Mouse (Mus musculus): Measurements from ENCODE around the gene St6galnac3. TPM values are rescaled to one million over a fixed set of nuclear protein-coding genes. Genes with fewer than 3 reads are reported as not detected.
"Not testable (repeated sequence)": the region's sequence is repeated elsewhere in the genome, so short reads cannot be mapped to it uniquely, and the experiment has no call there.

The St6galnac3 gene
- total RNA-seq (2021) = 10 to 100 TPM; 10.5 to 10.6 TPM
- long read RNA-seq, experiment 1, partial matches to known transcripts = 0 of 2 reads
- long read RNA-seq, experiment 1, other reads (novel, unspliced or antisense) = 2 of 2 reads
- long read RNA-seq, experiment 2, partial matches to known transcripts = 0 of 1 reads
- long read RNA-seq, experiment 2, other reads (novel, unspliced or antisense) = 1 of 1 reads

DNA sequence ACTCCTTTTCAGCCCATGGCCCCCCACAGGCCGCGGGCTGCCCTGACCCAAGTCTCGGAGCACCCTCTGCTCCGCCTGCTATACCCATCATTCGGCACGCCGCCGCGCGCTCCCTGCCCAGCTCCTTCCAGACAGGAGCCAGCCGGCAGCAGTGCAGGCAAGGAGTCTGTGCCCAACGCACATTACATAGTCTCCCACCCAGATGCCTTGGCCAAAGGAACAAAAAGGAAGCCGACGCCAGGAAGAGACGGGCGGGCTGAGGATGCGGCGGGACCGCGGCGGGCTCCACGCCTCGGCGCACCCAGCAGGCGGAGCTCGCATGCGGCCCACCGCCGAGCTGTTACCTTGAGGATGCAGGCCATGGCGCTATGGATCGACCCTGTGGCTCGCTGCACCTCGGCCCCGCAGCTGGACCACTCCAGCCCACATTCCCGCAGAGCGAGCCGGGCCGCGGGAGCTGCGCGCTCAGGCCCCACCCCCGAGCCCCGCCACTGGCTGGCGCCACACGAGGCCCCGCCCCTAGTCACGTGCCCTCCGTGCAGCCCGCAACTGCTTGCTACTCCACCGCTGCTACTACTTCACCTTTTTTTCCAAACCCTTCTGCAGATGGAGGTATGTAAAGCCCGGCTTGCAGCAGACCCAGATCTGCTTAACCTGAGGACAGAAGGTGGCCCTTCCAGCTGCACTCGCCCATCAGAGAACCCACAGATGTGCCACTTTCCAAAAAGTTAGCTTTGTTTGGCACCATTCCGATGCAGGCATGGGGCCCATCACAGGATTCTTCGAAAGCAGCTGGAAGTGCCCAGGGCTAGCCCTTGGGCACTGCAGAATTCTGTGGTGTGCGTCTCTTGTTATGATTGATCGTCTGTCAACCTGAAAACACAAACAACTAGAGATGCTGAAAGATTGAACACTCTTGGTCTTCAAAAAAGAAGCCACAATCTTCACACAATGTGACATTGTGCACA is at the start of gene St6galnac3:
St6galnac3 (minus strand) TSS at position 474 of the 968 bp plus-strand sequence.
- DNase-seq (ENCODE audit: low spot score in 2 of 2) = peak; percentile 73 to 81

DNA sequence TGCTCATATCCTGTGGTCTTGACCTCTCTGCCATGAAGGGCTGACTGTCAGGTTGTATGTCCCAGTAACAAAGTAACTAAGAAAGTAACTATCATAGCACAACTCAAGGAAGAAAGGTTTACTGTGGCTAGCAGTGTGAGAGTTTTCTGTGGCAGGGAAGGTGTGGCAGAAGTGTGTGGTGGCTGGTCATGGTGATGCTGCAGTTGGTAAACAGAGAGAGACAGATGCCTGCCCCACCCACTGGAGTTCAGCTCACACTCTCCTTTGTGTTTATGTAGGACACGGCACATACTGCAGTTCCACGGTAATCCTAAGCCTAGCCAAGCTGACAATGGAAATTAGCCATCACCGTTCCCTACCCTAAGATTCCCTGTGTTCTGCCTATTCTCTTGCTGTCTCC is 49.6 kb upstream of the St6galnac3 start:
- DNase-seq (ENCODE audit: low spot score in 2 of 2) = no peak

DNA sequence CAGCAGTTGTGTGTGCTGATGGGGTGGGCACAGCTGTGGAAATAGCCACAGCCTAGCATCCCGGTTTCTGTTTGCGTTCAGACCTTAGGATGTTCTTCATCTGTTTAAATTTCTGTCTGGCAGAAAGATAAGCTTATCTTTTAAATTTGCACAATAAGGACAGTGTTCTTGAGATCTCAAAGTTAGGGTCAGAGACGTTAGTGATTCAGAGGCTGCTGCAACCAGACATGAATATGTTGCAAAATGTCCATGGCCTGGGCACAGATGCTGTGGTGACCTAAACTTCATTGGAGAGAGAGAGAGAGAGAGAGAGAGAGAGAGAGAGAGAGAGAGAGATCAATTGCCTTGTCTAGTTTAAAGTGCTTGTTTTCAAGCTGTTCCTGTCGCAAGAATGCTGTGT is 46.5 kb upstream of the St6galnac3 start:
- no peak for DNase-seq (ENCODE audit: low spot score in 2 of 2)

DNA sequence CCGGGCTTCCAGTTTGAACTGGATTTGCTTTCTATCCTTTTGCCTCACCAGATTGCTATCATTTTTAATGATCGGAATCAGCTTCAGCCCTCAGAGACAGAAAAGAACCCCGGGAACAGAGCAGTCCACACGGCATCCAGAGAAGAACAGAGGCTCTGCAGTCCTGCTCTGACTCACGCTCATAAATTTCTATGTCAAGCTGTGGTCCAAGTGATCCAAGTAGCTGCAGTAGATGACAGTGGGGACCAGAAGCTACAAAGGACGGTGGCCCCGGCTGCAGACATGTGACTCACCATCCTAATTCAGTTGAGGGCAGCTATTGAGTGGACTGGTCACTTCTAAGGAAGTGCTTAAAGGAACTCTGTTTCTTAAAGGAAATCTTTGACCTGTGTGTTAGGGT is 45.6 kb upstream of the St6galnac3 start:
- DNase-seq (ENCODE audit: low spot score in 2 of 2) = no peak

DNA sequence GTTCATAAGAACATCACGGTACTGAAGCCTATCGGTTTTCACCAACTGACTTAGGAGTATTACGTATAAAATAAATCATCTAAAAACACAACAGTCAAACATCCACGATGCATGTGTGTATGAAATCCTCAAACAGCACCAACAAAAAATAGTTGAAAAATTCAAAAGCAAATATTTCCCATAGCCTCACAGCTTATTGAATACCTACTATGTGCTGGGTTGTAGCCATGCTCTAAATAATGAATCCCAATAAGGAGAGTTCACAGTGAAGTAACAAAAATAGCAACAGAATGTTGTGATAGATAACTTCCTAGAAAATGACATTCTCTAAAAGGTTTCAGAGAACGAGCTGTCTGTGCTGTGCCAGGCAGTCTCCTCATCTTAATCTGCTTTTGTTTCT is 44.2 kb upstream of the St6galnac3 start:
- no peak for DNase-seq (ENCODE audit: low spot score in 2 of 2)

DNA sequence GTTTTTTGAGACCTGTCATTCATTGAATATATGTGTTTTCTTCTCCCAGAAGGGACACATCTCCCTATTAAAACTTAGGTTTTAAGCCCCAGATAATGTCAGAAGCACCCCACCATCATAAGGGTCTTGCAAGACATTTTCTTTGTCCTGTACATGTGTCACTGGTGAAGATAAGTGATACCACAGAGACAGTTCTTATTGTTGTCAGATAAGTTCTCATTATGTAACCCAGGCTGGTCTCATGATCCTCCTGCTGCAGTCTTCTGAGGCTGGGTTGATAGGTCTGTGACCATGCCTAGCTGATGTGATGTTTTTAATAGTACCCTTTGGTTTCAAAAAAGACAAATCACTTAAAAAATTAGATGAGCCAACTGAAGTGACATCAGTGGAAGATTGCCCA is 40.2 kb upstream of the St6galnac3 start:
- no peak for DNase-seq (ENCODE audit: low spot score in 2 of 2)

DNA sequence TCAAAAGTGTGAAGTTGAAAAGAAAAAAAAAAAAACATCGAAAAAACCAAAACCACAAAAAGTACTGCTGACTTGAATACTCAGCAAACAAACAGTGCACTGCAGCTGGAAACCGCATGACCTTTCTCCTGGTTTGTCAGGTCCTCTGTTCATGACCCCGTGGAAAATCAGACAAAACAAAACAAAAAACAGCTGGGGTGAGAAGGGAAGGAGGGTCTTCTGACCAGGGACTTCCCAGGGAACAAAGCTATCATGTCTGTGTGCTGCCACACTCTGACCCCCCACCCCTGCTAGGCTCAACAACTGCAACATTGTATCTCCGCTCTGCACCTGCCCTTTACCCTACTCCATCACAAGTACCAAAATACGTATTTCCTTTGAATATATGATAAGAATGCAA is 39.8 kb upstream of the St6galnac3 start:
- no peak for DNase-seq (ENCODE audit: low spot score in 2 of 2)

DNA sequence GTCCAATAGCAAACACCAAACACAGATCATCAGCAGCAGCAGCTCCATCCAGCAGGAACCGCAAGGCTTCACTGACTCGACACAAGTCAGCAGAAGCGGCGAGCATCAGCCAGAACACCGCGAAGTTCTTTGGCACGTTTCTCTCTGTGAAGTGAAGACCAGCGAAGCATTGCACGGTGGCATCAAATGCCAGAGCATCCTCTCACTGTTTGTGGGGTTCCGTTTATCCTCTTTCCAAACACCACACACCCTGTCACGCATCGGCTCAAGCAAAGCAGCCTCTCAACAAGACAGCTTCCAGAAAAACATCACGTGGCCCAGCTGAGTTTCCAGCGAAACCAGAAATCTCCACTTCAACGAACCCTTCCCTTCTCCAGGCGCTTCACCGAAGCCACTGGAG is 36.2 kb upstream of the St6galnac3 start:
- DNase-seq (ENCODE audit: low spot score in 2 of 2) = no peak

DNA sequence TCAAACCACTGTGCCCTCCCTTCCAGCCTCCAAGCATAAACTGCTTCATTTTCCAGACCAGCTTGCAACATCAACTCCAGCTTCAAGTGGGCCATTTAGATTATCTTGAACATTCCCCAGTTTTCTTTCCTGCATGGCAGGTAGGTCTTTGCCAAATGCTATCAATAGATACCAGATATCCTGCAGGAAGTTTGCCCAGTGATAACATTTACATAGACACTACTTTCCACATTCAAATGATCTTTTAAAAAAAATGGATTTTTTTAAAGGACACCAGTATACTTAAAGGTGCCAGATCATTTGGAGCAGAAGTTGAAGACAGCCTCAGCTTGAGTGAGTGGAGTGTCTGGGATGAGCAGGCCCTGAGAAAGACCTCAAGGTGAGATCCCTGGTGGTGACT is 34.3 kb upstream of the St6galnac3 start:
- DNase-seq (ENCODE audit: low spot score in 2 of 2) = no peak

DNA sequence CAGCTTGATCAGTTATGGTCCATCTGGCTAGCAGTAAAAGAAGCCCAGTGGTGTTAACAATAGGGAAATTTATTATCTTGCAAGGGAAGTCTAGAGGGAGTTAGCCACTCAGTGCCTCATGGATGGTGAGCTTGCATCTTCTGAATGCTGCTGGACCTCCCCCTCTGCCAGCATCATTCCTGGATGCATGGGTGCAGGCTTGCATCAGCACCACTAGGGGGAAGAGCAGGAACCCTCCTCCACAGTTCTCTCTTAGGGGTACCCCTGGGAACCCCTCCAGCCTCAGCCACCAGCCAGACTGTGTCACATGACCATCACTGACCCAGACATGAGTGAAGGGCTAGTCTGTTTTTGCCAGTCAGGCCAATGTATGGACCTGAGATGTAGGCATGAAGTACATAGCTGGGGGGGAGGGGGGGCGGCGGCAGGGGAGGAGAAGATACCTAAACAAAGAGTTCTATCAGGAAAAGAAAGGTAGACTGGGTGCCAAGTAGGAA is 31.6 kb upstream of the St6galnac3 start:
- no peak for DNase-seq (ENCODE audit: low spot score in 2 of 2)

DNA sequence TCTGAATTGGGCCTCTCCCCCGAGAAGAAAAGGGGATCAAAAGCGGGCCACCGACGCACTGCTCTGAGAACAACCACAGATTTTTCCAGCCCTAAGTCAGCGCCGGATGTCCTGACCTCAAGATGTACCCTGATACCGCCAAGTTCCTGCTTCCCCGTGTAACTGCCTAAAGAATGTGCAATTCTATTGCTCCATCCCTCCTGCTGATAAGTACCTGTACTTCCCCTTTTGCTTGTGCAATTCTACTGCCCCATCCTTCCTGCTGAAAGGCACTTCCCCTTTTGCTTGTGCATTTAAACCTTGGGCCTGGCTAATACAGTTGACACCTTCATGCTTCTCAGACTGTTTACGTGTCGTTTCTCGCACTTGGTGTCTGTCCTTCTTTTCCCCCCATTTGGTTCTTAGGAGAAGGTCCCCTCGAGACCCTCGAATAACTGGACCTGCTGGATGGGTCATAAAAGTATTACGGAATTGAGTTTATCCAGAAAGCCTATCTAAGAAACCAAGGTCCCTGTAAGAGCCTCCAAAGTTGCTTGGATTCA is 30.9 kb upstream of the St6galnac3 start:
- not testable (repeated sequence) for DNase-seq (ENCODE audit: low spot score in 2 of 2)

DNA sequence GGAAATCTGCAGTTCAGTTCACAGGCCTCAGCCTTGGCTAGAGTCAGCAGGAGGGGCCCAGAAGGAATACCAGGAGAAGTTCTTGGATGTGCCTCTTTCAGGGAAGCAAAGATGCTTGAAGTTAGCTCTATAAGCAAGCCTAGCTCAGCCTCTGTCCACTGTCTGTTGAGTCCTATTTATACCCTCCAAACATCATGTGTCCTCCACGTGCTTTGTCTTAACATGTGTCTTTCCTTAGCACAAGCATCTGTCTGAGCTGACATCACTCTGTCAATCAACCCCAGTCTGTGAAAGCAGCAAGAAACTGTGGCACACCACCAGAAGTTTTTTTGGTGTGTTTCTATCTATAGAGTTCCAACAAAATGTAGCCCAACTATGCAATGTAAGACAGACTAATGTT is 26.5 kb upstream of the St6galnac3 start:
- no peak for DNase-seq (ENCODE audit: low spot score in 2 of 2)

DNA sequence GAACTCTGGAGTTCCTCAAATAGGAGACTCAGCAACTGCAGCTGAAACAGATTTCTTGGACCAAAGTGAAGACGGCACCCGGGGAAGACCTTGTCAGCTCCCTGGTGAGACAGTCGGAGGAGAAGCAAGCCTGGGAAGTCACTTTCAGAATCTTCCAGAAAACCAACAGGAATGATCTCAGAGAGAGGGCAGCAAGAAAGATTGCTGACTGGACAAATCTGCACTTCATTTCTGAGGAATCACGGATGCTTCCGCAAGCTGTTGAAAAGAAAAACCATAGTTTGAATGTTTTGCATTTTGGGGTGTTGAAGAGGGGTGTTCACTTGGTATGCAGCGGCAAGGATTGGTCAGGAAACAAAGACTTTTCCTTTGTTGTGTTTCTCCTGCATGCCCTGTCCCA is 24.4 kb upstream of the St6galnac3 start:
- DNase-seq (ENCODE audit: low spot score in 2 of 2) = no peak

DNA sequence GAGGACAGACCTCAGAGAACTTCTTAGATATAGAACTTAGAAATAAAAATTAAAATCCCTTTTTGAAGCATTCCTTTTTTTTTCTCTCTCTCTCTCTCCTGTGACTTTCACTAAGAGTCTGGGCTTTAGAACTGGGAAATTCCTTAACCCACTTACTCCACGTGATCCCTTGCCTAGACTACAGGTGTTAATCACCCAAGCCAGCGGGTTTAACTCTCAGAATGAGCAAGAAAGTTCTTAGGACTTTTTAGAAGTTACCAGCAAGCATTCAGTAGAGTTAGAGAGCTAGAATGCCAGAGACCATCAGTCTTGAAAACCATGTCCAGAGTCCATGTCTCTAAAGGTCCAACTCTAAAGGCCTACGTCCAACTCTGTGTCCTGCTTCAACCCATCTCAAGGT is 23.3 kb upstream of the St6galnac3 start:
- DNase-seq (ENCODE audit: low spot score in 2 of 2) = no peak

DNA sequence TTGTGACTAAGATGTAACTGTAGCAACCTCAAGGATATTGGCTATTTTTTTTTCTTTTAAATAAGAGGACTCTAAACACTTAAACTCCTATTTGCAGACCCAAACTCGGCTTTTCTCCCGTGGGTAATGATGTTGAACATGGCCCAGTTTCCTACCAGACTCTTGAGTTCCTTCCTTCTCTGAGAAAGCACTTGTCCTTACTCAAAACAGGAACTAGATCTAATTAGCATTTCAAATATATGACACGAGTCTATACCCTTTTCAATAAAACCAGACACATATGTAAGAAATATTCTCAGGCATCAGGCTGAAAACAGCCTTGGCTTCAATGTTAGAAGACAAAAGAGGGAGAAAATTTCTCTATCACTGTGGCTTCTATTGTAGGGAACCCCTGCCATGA is 20.1 kb upstream of the St6galnac3 start:
- no peak for DNase-seq (ENCODE audit: low spot score in 2 of 2)

DNA sequence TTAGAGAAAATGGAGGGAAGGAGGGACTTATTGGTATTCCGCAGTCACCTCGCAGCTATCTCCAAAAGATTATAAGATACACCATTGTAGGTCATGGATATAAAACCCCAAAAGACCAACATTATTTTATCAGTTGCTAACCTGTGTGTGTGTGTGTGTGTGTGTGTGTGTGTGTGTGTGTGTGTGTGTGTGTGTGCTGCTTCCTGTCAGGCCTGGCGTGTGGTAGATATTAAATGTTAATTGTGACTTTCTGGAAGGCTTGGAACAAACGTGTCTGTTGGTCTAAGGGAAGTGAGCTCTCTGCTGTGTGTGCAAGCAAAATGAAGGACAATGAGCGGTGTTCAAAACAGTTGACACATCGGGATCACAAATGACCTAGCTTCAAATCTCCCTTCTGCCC is 19.5 kb upstream of the St6galnac3 start:
- no peak for DNase-seq (ENCODE audit: low spot score in 2 of 2)

DNA sequence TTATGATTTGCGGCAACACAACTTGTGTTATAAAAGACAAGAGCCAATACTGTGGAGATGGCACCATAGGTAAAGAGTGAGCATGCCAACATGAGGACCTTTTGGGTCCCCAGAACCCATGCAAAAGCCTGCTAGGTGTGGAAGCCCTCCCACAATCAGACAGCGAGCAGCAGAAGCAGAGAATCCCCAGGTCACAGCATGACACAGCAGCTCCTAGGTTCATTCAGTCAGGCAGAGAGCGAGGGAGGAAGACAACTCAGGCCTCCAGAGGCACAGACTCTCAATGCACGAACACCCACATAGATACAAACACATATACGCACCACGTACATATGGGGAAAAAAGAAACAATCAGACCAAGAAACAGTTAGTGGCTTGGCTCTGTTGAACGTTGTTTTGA is 16.8 kb upstream of the St6galnac3 start:
- no peak for DNase-seq (ENCODE audit: low spot score in 2 of 2)

DNA sequence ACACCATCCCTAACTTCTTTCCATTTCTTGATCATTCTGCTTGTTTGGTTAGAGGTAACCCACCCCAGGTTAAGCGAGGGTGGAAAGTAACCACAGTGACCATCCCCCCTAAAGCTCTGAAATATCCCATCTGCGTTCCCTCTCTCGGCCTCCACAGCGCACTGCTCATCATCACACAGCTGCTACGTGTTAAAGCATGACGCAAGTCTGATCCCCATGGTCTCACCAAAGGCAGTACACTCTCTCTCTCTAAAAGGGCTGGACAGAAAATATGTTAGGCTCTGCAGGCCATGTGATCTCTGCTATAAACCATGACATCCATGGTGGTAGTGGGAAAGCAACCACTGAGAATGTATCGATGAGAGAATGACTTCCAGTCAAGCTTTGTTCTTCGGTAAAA is 14.4 kb upstream of the St6galnac3 start:
- DNase-seq (ENCODE audit: low spot score in 2 of 2) = no peak

DNA sequence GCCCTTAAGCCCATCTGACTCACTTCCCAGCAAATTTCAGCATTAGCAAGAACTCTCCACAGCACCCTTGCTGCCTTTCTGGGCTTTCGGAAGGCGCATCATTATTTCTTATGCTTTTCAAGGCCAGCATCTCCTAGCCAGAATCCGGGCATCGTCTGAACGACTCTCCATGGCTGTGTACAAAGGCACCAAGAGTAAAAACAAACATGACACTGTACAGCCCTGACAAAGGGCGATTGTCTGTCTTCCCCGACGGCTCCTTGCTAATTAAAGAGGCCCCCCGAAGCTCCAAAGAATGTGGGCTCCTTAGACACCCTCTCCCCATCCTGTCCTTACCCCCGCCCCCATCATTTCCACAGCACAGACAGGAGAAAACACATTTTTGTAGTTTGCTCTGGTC is 13.4 kb upstream of the St6galnac3 start:
- DNase-seq (ENCODE audit: low spot score in 2 of 2) = no peak

DNA sequence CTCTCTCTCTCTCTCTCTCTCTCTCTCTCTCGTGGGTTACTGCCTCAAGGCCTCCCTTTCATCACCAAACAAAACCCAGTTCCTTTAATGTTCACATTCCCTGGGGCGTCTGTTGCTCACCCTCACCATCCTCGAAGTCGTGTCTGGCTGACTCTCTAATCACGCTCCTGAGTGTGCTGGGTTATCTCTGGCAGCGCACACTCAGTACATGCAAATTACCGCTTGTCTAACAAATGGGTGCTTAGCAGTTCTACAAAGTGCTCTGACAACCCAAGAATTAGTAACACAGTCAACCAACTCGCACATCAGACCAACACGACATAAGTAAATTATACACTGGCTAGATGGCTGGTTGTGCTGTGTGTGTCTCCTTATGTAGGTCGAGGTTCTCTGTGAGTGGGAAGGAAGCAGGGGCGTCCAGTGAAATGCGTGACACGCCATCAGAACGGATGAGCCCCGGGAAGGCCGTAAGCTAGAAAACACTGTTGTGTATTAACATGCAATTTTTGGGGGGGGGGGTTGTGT is 11.8 kb upstream of the St6galnac3 start:
- no peak for DNase-seq (ENCODE audit: low spot score in 2 of 2)

DNA sequence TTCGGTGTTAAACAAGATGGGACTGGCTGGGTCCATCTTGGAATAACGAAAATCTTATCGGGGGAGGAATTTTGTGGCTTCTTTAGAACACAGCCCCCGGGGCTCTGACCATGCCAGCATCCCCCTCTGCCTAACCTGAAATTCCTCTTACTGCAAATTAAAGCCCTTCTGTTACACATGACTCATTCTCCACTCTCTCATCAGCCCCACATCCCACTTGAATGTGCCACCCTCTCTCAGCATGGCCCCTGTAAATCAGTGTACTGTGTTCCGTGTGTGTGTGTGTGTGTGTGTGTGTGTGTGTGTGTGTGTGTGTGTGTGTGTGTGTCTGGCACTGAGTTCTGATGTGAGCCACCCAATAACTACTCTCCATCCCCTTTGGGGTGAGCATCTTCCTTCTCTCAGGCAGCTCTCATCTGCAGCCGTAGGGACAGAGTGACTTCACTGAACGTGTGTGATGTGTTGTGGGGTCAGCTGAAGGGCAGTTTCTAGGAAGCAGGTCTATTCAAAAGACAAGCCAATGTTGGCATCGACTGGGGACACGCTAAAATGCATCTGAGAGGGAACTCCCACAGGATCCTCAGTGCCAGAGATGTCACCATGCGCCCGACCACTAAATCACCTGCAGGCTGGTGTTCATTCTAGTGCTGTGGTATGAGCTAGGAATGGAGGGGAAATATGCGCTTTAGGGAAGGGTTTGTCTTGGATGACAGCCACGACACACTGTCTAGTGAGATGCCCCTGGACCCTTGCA is 11.0 kb upstream of the St6galnac3 start:
- DNase-seq (ENCODE audit: low spot score in 2 of 2) = no peak

Measured in gastrocnemius, postnatal 4 days (tissue).